ENCODE assay signal across 8 mouse cellular contexts in genomic region chr10:110992047-110992431, GRCm38 (mm10). TPM values are rescaled to one million over a fixed set of nuclear protein-coding genes. Genes with fewer than 3 reads are reported as not detected.
DNase-seq lines count a peak whose midpoint lies in the region; ATAC-seq and TF ChIP-seq lines count a peak whose summit lies in the region.

No protein-coding gene starts in this region.

- H3K4me3 ChIP-seq in hindbrain, embryonic 12.5 days: no peak overlapping the region
- H3K4me3 ChIP-seq in hindbrain, embryonic 14.5 days (replicated peaks; ENCODE audit: low read length): no peak overlapping the region
- no peak overlapping the region for H3K4me3 ChIP-seq in embryonic facial prominence, embryonic 10.5 days
- no peak overlapping the region for H3K4me3 ChIP-seq in kidney, adult 2 months (ENCODE audit: insufficient read depth, low read depth, low read length)
- H3K4me3 ChIP-seq in midbrain, embryonic 10.5 days: no peak overlapping the region

- H3K4me1 ChIP-seq in hindbrain, embryonic 12.5 days: peaks cover 18% of the 10 kb centered on the region
- H3K4me1 ChIP-seq in hindbrain, embryonic 14.5 days (replicated peaks; ENCODE audit: control insufficient read depth, insufficient read depth, low read length): peaks cover 12% of the 10 kb centered on the region
- peaks cover 20% of the 10 kb centered on the region for H3K4me1 ChIP-seq in embryonic facial prominence, embryonic 10.5 days
- peaks cover 28% of the 10 kb centered on the region for H3K4me1 ChIP-seq in kidney, adult 2 months (ENCODE audit: control insufficient read depth, insufficient read depth, low read length)
- H3K4me1 ChIP-seq in midbrain, embryonic 10.5 days: peaks cover 37% of the 10 kb centered on the region

- H3K36me3 ChIP-seq in hindbrain, embryonic 12.5 days: no peaks in the 10 kb centered on the region
- H3K36me3 ChIP-seq in hindbrain, embryonic 14.5 days (replicated peaks; ENCODE audit: control insufficient read depth, insufficient read depth): no peaks in the 10 kb centered on the region
- no peaks in the 10 kb centered on the region for H3K36me3 ChIP-seq in embryonic facial prominence, embryonic 10.5 days (replicated peaks)
- no peaks in the 10 kb centered on the region for H3K36me3 ChIP-seq in kidney, adult 2 months (ENCODE audit: control insufficient read depth, insufficient read depth, low read length)
- H3K36me3 ChIP-seq in midbrain, embryonic 10.5 days: no peaks in the 10 kb centered on the region

- ATAC-seq in hindbrain, embryonic 12.5 days (ENCODE audit: low FRiP score): peak; percentile 60; the same call in 1 of the 2 replicates
- no peak for ATAC-seq in hindbrain, embryonic 14.5 days (ENCODE audit: low FRiP score)

- H3K27me3 ChIP-seq in hindbrain, embryonic 12.5 days: no peaks in the 10 kb centered on the region
- H3K27me3 ChIP-seq in hindbrain, embryonic 14.5 days (ENCODE audit: control insufficient read depth, insufficient read depth, low read length): no peaks in the 10 kb centered on the region
- H3K27me3 ChIP-seq in embryonic facial prominence, embryonic 10.5 days (replicated peaks; ENCODE audit: low read depth, poor library complexity, severe bottlenecking): no peaks in the 10 kb centered on the region
- H3K27me3 ChIP-seq in kidney, adult 2 months (replicated peaks; ENCODE audit: control insufficient read depth, insufficient read depth, low read length): no peaks in the 10 kb centered on the region
- H3K27me3 ChIP-seq in midbrain, embryonic 10.5 days (ENCODE audit: low read depth, poor library complexity, severe bottlenecking): no peaks in the 10 kb centered on the region

- TF ChIP-seq POLR2A in kidney, adult 2 months (IDR thresholded peaks at IDR 0.05; ENCODE audit: low read depth, low read length): no peak

- H3K27ac ChIP-seq in hindbrain, embryonic 12.5 days: no peak overlapping the region
- H3K27ac ChIP-seq in hindbrain, embryonic 14.5 days: no peak overlapping the region
- 0 out of 2 replicates have a peak overlapping the region, but pooled peaks have one; percentile 3 for H3K27ac ChIP-seq in embryonic facial prominence, embryonic 10.5 days (replicated peaks)
- H3K27ac ChIP-seq in kidney, adult 2 months (ENCODE audit: insufficient read depth, low read depth, low read length): peak overlapping the region; percentile 45
- 0 out of 2 replicates have a peak overlapping the region, but pooled peaks have one; percentile 2 for H3K27ac ChIP-seq in midbrain, embryonic 10.5 days (replicated peaks)

- WGBS in hindbrain, embryonic 12.5 days: 50% methylated on average over 9 of the region's 9 CpGs
- 27% methylated on average over 9 of the region's 9 CpGs for WGBS in hindbrain, embryonic 14.5 days
- 60% methylated on average over 9 of the region's 9 CpGs for WGBS in embryonic facial prominence, embryonic 10.5 days
- 6% methylated on average over 9 of the region's 9 CpGs for WGBS in kidney, adult 2 months
- 42% methylated on average over 9 of the region's 9 CpGs for WGBS in midbrain, embryonic 10.5 days

- no peak for TF ChIP-seq CTCF in kidney, adult 2 months (conservative IDR thresholded peaks at IDR 0.05; ENCODE audit: insufficient read depth, insufficient read length, low read depth, low read length)

- no peaks in the 10 kb centered on the region for H3K9me3 ChIP-seq in hindbrain, embryonic 12.5 days (replicated peaks)
- no peaks in the 10 kb centered on the region for H3K9me3 ChIP-seq in hindbrain, embryonic 14.5 days (ENCODE audit: control insufficient read depth, low read length)
- no peaks in the 10 kb centered on the region for H3K9me3 ChIP-seq in embryonic facial prominence, embryonic 10.5 days
- no peaks in the 10 kb centered on the region for H3K9me3 ChIP-seq in midbrain, embryonic 10.5 days (replicated peaks)

- no peak for DNase-seq in hindbrain, embryonic 14.5 days (ENCODE audit: low spot score)
- DNase-seq in embryonic facial prominence, embryonic 10.5 days (ENCODE audit: low spot score): no peak
- peak; percentile 70 for DNase-seq in kidney, adult 2 months
- peak; percentile 26 for DNase-seq in midbrain, embryonic 10.5 days (ENCODE audit: low spot score)
- no peak for DNase-seq in ovary, postnatal 10 days (ENCODE audit: low spot score)
- no peak for DNase-seq in lung, adult 18-20 months
- no peak for DNase-seq in testis, postnatal 14 days (ENCODE audit: low spot score)

- H3K4me2 ChIP-seq in hindbrain, embryonic 12.5 days (replicated peaks): no peak overlapping the region
- no peak overlapping the region for H3K4me2 ChIP-seq in hindbrain, embryonic 14.5 days (replicated peaks)

- H3K9ac ChIP-seq in hindbrain, embryonic 12.5 days: no peak overlapping the region
- no peak overlapping the region for H3K9ac ChIP-seq in hindbrain, embryonic 14.5 days

RNA-seq across cellular contexts. Expression of gene Zdhhc17, which starts 17.9 kb away (rescaled TPM):
- polyA plus RNA-seq in hindbrain, embryonic 12.5 days (2016; fragmentation: Nextera tagmentation; extraction: Ambion mirVana): 45.1 and 48.1 TPM in 2 replicates
- 62.1 and 68.1 TPM in 2 replicates for polyA plus RNA-seq in hindbrain, embryonic 14.5 days (2014; fragmentation: Nextera tagmentation; extraction: Ambion mirVana)
- 28.1 and 29.3 TPM in 2 replicates for polyA plus RNA-seq in embryonic facial prominence, embryonic 10.5 days (2016; fragmentation: Nextera tagmentation; extraction: Ambion mirVana)
- polyA plus RNA-seq in kidney, adult 2 months (2012; rRNA removed): 15.9 and 16.5 TPM in 2 replicates
- polyA plus RNA-seq in midbrain, embryonic 10.5 days (2016; fragmentation: Nextera tagmentation; extraction: Ambion mirVana): 28.9 and 32.1 TPM in 2 replicates

Comparison
In these comparisons a context has a peak if more than half of its experiments do, and no peak if none do; other contexts are left out.
1. H3K27ac ChIP-seq: peak in embryonic facial prominence, embryonic 10.5 days (single experiment), kidney, adult 2 months (single experiment) and midbrain, embryonic 10.5 days (single experiment); none in hindbrain, embryonic 12.5 days (single experiment) and hindbrain, embryonic 14.5 days (single experiment).
2. DNase-seq: peak in kidney, adult 2 months (single experiment) and midbrain, embryonic 10.5 days (single experiment); none in hindbrain, embryonic 14.5 days (single experiment), embryonic facial prominence, embryonic 10.5 days (single experiment), ovary, postnatal 10 days (single experiment), lung, adult 18-20 months (0 of 2) and testis, postnatal 14 days (single experiment).